Mouse (Mus musculus) erythroid progenitor cell, adult 5-6 weeks (primary cell): ENCODE results near the gene Wwox. TPM values are rescaled to one million over a fixed set of nuclear protein-coding genes. Genes with fewer than 3 reads are reported as not detected.

Experiments
- ATAC-seq: replicated peaks from 2 replicates; pipeline ENCODE4 v1.8.0; 2016; ENCODE audit warnings: moderate number of reproducible peaks, mild to moderate bottlenecking, moderate TSS enrichment, inconsistent platforms; ENCODE audit not compliant: poor library complexity, low FRiP score, severe bottlenecking
- total RNA-seq, 2 experiments: library from RNA; stranded (forward) in 1 of 2; stranded (reverse) in 1 of 2; fragments of 150-400 nt in 1 of 2; fragments of 186-747, 209-891 nt in 1 of 2; gene quantifications; 2 replicates each; pipeline versions ENCODE4 v1.2.3 to v1.2.4; 2015 to 2017; ENCODE audit warnings: low replicate concordance in 2 of 2

Wwox gene
- total RNA-seq, 2 experiments from 2014 or later = 3.8 to 3.9 TPM

DNA sequence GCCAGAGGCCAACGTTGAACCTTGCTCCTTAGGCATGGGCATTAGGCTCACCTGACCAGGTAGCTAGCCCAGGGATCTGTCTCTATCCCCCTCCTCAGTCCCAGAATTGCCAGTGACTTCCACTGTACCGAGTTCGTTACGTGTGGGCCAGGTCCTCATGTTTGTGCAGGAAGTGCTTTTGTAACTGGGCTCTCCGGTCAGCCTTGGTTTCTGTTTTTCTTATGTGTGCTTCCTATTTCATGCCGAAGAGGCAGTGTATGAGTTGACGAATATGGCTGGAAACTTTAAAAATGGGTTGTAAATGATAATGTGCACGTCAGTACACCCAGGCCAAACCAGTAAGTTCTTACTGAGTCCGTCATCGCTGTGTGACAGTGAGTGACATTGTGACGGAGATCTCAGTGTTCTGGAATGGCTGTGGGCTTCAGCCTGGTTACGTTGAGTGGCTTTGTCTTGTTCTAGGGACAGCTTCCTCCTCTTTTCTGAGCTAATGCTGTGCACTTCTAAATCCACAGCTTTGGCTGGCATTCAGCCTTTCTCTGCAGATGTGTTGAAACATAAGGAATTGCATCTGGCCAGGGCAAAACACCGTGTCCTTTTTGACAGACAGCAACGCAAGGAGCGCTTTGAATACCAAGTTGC lies 87.3 kb downstream of the Wwox start:
- no peak for ATAC-seq

DNA sequence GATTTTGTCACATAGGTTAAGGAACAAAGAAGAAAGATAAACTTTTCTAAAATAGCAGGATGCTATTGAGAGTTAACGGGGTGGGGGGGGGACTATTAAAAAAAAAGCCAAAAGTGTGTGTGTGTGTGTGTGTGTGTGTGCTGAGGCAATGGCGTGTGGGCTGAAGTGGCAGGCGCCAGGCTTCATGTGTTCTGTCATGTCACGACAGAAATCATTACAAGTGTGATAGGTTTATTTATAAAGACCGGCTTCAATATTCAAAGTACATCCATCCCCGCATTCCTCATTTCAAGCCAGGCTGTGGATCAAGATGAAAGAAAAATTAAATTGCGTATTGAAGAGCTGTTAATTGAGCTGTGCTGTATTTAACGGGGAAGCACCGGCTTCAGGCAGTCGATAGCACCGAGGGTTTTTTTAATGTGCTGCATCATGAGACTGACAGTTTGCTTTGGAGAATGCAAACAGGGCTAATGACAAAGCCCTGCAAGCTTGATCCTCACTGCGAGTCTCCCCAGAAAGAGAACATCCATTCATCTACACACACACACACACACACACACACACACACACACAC lies 88.3 kb downstream of the Wwox start:
- no peak for ATAC-seq

DNA sequence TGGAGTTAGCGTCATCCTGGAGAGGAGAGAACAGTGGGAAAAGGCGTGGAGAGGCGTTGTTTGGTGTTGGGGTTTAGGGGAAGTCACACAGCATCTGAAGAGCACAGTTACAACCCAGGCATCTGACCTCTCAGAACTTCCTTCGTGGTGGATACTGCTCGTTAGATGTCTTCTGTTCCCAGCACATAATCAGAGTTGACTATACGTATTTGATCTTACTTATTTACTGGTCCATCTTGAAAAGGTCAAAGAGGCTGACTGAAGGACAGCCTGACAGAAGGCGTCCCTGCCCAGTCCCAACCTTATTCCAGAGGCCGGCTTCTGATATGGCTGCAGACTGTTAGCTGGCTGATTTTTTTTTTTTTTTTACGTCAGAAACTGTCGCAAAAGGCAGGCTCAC lies 90.1 kb downstream of the Wwox start:
- no peak for ATAC-seq

- ATAC-seq = no peak
Measured at GRCm38 (mm10) chr8:114536201-114536600, 96.7 kb downstream of the Wwox start.

- no peak for ATAC-seq
Measured at GRCm38 (mm10) chr8:114541132-114541531, 101.7 kb downstream of the Wwox start.

DNA sequence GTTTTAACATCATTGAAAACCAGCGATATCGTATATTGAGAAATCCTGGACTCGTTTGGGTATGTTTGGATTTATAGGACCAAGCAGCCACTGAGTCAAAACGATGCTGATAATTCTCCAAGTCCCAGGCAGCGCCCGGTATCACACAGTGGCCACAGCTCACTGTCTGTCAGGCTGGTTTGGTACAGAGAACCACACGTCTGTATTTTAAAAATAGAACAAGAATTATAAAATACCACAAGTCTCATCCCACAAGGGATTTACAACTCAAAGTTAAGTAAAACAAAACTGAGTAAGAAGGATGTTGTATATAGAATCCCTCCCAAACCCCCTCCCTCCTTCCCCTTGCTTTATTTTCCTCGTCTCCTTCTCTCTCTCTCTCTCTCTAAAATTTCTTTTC lies 108.9 kb downstream of the Wwox start:
- ATAC-seq = no peak

DNA sequence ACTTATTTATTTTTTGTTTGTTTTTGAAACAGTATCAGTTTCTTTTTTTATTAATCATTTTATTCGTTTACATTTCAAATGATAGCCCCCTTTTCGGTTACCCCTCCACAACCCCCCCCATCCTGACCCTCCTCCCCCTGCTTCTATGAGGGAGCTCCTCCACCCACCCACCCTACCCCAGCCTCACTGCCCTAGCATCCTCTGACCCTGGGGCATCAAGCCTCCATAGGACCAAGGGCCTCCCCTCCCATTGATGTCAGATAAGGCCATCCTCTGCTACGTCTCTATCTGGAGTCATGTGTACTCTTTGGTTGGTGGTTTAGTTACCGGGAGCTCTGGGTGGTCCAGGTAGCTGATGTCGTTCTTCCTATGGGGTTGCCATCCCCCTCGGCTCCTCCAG lies 109.4 kb downstream of the Wwox start:
- no peak for ATAC-seq

DNA sequence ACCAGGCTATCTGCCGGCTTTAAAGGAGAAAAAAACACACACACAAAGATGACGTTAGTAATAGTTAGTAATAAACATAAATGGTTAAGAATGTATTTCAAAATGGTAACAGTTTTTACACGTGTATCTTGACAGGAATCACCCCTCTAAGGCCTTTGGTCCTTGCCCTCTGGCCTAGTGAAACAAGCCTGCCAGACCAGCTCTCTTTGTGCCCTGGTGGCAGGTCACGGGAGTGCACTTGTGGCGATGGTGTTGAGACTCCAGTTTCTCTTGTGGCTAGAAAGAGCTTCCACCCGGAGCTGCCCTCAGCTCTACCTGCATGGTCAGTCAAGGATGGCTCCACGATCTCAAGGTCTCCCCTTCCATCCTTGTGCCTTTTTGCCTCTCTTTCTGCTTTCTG lies 110.6 kb downstream of the Wwox start:
- no peak for ATAC-seq

- ATAC-seq = no peak
Measured at GRCm38 (mm10) chr8:114552606-114553005, 113.2 kb downstream of the Wwox start.

- no peak for ATAC-seq
Measured at GRCm38 (mm10) chr8:114554966-114555365, 115.5 kb downstream of the Wwox start.

- no peak for ATAC-seq
Measured at GRCm38 (mm10) chr8:114555491-114556202, 116.2 kb downstream of the Wwox start.

DNA sequence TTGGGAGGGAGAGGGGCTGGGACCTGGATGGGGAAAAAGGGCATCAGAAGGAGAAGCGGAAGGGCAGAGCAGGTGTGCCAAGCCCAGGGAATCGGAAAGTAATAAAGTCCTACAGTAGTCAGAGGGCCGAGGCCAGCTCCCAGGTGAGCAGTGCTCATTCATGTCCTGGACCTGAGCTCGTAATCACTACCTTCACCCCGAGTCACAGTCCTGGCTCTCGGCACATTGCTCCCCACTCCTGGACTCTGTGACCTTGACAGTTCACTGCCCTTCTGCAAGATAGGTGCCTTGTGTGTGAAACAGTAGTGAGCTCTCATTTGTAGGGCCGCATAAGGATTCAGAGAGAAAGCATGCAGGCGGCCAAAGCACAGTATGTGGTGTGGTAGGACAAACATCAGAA lies 121.7 kb downstream of the Wwox start:
- no peak for ATAC-seq

DNA sequence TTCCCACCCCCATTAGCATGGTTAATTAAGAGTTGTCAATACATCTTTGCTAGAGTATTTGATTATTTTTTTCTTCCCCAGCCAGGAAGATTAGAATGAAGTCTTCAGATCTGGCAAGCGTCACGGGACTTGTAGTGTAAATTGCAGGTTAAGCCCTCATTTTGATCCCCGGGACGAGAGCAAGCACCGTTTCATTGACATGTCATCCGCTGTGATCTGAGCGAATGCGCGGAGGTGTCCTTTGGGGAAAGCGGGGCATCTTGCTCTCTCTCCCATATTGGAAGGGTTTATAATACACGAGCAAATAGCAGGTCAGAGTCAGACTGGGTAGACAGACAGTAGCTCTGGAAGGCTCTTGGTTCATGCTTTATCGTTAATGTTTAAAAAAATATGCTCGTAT lies 123.0 kb downstream of the Wwox start:
- ATAC-seq = no peak

DNA sequence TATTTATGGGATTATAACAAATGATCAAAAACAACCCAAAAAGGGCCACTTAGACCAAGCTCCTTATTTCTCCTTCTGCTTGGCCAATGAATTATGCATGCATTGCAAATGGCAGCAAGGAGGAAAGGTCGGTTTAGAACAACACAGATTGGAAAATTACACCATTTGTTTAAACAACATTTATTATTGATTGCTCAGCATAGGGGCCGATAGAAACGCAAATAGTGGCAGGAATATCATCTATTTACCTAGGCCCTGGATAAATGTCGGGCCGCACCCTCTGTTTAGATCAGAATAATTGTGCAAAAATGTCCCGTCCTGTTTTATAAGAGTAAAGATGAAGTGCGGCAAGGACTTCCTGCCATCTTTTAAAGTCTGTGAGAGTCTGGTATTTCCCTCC lies 123.9 kb downstream of the Wwox start:
- no peak for ATAC-seq

DNA sequence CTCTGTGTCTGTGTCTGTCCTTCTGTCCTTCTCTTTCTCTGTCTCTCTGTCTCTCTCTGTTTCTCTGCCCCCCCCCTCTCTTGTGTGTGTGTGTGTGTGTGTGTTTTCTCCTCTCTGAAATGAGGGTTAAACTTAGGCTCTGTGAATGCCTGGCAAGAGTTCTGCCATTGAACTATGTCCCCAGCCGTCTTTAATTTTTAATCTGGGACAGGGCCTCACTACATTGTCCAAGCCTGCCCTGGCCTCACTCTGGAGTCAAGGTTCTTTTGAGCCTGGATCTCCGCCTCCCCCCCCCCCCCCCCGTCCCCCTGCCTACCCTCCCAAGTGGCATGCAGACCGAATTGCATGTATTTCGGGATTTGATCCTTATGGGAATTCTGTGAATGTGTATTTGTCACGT lies 124.6 kb downstream of the Wwox start:
- ATAC-seq = no peak

DNA sequence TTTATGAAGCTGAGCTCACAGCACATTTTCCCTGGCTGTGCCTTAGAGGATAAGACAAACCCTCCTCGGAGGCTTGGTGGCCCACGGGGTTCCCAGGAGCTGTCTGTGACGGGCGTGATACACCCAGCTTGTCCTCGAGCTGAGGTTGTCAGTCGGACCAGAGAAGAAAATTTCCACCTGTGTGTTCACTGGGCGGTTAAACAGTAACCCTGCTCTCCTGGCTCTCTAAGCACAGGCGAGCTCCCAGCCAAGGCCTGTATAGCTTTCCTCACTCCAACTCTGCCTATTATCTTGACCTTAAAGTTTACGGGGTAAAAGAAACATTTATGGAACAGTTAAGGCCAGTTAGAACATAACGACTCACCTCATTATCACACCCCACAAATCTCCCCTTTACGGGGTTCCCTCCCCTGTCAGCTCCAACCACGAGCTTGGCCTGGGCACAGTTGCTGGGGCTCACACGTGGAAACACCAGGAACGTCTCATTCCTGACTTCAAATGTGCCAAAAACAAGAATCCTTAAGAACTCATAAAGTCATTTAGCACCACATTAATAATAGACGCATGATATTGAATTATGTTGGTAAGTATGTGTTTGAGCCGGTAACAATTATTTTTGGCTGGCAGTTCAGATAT lies 129.2 kb downstream of the Wwox start:
- no peak for ATAC-seq

DNA sequence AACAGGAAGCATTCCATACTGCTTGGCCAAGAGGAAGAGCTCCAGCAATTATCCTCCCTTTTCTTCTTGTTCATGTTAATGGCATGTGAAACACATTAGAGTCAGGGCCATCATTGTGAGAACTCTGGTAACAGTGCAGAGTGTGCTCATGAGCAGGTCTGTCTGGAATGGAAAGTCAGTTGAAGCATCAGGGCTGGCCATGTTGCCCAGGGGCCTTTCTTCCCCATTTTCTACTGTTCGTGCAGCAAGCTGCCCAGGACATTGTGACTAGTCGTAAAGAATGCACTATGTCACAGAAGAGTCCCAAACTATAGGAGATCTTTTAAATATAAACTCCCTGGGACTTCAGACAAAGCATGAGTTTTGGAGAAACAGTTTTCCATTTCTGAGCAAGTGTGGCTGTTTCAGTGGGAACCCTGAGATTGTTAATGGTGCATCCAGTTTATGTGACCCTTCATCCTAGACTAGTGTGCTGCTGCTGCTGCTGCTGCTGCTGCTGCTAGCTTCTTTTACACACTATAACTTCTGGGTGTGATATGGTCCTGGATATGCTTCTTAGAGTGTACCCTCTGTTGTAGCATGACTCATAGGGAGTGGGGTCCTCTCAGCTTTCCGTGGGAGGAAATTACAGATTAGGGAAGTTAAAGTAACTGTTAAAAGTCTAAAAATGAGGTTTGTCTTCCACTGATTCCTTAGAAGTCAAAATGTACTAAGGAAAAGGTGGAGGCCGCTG lies 133.7 kb downstream of the Wwox start:
- ATAC-seq = no peak

- ATAC-seq = no peak
Measured at GRCm38 (mm10) chr8:114573747-114574093, 134.3 kb downstream of the Wwox start.

DNA sequence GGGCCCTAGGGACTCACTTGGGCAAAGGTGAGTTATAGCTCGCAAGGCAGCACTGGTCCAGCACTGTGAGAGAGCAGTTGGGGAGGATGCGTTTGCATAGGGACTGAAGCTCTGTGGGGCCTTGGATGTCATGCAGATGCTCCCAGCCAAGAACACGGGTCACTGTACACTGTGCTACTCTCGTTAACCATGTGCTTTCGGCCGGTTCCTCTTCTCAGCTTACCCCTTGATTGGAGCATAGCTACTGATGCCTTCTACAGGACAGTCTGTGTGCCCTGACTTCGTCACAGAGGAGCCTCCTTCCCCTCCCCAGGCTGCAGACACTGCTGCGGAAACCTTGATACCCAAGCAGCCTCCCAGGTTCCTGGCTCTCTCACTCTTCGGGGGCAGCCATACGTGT lies 139.8 kb downstream of the Wwox start:
- ATAC-seq = no peak

DNA sequence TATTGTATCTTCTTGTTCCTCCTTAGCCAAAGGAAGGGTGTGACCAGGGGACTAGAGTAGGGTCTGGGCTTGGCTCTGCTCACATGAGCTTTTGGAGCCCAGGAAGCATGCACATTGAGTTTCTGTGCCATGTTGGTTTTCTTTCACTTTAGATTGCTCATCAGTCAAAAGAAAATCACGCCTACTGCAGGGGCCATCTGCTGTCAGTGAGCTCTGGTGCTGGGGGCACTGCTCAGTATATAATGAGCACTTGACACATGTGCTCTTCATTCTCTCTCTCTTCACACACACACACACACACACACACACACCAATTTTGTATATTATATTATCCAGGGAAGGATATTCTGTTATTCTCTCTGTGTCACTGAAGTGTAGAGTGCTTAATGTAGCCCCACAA lies 141.2 kb downstream of the Wwox start:
- no peak for ATAC-seq
